Mouse (Mus musculus): Measurements from ENCODE around the gene Pcf11. TPM values are rescaled to one million over a fixed set of nuclear protein-coding genes. Genes with fewer than 3 reads are reported as not detected.
A peak's percentile ranks its signal among the peaks of the same experiment; 100 is the strongest.

Gene Pcf11
- total RNA-seq, 2 experiments from 2014 or later, result 60.1 to 76.1 TPM

DNA sequence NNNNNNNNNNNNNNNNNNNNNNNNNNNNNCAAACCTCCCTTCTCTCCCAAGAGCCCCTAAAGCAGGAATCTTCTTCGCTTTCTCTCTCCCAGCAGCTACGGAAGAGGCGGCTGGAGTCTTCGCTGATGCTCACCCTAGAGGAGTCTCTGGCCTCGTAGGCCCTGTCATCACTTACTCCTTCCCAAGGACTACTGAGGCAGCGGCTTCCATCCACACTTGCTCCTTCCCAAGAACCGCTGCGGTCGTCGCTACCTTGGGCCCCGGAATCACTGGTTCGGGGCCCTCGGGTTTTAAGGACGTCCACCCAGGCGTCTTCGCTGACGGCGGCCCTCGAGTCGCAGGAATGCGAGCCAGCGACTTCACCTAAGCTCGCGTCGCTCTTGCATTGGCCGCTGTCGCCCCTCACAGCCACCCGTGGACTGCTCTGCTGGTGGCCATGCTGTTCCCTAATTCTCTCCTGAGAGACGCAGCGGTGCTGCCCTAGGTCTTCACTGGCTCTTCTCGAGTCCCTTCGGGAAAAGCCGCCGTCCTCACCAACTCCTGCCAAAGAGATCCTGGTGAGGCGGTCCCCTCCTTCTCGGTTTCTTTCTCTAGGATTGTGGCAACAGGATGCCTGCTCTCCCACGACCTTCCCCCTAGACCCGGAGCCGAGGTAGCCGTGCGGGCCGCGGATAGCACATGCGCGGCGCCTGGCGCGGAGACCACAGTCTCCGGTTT, 33.3 kb downstream of the Pcf11 start:
- DNase-seq, result no peak

DNA sequence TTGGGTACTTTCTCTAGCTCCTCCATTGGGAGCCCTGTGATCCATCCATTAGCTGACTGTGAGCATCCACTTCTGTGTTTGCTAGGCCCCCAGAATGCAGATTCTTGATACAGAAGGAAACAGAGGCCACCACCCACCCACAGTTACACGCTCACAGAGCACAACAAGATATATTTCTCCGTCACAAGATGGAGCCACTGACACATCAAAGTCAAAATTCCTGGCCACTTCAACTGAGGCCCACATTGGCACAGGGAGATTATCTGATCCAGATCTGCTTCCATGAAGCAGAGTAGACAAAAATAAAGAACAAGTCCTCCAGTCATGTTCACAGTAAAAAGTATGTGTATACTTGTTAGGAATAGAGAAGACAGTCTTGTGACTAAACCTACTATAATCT, 39.6 kb downstream of the Pcf11 start:
- DNase-seq, result peak in 1 of 2 experiments; percentile 21

DNA sequence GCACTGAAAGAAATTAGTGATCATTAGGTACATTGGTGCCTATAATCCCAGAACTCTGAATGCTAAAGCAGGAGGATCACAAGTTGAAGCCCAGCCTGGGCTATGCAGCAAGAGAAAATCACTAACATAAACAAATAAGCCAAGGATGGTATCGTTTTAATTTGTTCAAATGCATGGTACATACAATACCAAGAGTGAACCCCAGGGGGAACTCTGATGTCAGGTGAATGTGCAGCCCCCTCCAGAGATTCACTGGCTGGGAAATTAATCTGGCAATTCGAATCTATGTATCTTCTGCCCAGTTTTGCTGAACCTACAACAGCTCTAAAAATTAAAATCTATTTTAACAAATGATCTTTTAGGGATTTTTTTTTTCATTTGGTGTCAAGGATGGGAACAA, 45.2 kb downstream of the Pcf11 start:
- DNase-seq, result no peak

DNA sequence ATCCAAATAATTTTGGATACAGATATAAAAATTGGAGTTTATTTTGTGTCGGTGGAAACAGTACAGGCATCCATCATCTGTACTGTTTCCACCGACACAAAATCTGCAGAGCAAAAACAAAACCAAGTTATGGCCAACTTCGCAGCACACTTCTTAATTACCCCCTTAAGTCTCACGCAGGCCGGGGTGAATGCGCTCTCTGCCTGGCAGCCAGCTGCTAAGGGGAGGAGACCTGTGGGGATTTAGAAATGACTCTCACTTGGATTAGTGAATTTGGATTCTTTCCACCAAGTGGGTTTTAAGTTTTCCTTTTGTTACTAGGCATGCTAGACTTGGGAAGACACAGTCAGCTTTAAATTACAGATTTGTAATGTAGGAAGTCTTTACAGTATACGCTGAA, 58.9 kb downstream of the Pcf11 start:
- no peak for DNase-seq

DNA sequence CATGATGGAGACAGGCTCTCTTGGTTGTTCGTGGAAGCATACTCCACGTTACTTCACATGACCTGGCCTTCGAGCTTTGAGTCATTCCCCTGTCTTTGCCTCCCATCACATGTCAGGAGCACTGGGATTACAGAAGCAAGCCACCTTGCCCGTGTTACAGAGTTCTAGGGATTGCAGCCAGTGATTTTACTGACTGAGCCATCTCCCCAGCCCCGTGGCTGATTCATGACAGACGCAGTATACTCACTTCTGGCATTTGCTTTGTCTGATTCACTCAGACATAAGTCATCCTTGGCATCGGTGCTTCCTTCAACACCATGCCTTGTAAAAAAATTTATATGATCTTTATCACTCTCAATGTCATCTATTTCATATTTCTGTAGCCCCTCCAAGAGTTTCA, 64.8 kb downstream of the Pcf11 start:
- no peak for DNase-seq

Other genes with a start within 250 kb of the Pcf11 start
- gene Ccdc90b, start 108.8 kb downstream of the Pcf11 start, total RNA-seq (2021), result 10 to 100 TPM; 15.9 to 17.1 TPM
- 10 to 100 TPM; 17.7 to 17.8 TPM for gene Ankrd42, start 32.8 kb downstream of the Pcf11 start, total RNA-seq (2021)
- 10 to 100 TPM; 48.7 to 49.2 TPM for gene Rab30, start 71.7 kb upstream of the Pcf11 start, total RNA-seq (2021)
- gene Ddias, start 204.3 kb upstream of the Pcf11 start, total RNA-seq (2021), result under 1 TPM; 0.42 to 0.78 TPM
- 1 to 10 TPM; 7.5 to 8.2 TPM for gene Prcp, start 204.5 kb upstream of the Pcf11 start, total RNA-seq (2021)